Mouse (Mus musculus): Measurements from ENCODE around the gene Rab3il1. TPM values are rescaled to one million over a fixed set of nuclear protein-coding genes. Genes with fewer than 3 reads are reported as not detected.

The Rab3il1 gene
- total RNA-seq (2017), result 8.1 and 8.8 TPM in 2 replicates

DNA sequence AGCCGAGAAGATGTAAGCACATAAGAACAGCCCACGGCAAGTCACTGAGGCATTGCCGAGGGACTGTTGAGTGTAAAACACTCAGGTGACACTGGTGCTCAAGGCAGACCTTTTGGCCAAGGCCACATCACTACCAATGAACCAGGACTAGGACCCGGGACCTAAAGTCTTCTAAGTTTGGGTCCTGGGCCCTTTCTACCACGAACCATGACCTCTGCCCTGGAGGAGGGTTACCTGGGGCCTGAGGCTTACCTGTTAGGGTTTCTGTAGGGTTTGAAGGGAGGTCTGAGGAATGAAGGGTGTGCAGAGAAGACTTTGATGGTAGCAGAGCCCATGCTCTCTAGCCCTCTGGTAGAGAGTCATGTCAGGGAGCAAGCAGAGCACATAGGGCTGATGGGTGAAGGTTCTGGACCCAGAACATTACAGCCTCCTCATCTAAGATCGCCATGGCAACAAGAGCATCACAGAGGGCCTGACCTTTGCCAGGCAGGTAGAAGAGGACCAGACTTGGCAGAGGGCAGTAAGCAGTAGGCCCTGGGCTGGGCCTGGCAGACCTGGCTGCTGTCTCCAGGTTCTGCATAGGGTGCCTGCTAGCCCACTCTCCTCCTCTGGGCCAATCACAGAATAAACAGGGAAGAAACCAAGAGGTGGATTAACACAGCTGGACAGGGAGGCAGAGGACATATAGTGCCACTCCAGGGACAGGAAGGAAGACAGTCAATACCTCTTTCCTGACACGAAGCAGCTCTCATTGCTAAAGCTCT is at the start of gene Rab3il1, which contains the start of gene Best1:
TSS of gene Rab3il1 (plus strand) at position 464 of the 764 bp plus-strand sequence.
TSS of gene Best1 (minus strand) at position 428 of the 764 bp plus-strand sequence.
- no peak for ATAC-seq (replicated peaks; ENCODE audit: low read depth, poor library complexity, severe bottlenecking)

DNA sequence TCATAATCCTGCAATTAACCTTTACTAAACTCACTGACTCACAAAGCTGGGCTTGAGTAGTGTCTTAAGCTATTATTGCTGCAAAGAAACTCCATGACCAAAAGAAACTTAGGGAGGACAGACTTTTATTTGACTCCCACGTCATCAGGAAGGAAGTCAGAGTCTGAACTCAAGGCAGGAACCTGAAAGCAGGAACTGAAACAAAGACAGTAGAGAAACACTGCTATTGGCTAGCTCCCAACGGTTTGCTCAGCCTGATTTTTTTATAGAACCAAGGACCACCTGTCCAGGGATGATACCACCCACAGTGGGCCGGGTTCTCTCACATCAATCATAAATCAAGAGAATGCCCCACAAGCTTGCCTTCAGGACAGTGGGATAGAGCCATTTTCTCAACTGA is 49.1 kb upstream of the Rab3il1 start:
- ATAC-seq (replicated peaks; ENCODE audit: low read depth, poor library complexity, severe bottlenecking), result peak; percentile 33

DNA sequence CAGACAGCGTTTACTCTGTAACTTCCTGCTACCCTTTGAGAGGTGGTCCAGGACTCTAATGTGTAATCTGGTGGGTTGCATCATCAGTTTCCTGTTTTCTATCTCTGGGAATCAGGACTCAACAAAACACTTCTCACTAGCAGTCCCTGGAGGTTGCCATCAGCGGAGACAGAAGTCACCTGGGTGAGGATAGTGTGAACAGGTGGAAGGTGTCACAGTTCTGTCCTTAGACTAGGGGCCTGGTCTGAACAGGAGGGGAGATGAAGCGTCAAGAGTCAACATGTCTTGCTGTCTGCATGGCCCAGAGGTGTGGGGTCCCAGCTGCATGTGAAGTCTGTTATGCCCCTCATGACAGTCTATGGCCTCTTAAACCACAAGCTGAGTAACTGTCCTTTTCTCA is 48.6 kb upstream of the Rab3il1 start:
- ATAC-seq (replicated peaks; ENCODE audit: low read depth, poor library complexity, severe bottlenecking), result no peak

DNA sequence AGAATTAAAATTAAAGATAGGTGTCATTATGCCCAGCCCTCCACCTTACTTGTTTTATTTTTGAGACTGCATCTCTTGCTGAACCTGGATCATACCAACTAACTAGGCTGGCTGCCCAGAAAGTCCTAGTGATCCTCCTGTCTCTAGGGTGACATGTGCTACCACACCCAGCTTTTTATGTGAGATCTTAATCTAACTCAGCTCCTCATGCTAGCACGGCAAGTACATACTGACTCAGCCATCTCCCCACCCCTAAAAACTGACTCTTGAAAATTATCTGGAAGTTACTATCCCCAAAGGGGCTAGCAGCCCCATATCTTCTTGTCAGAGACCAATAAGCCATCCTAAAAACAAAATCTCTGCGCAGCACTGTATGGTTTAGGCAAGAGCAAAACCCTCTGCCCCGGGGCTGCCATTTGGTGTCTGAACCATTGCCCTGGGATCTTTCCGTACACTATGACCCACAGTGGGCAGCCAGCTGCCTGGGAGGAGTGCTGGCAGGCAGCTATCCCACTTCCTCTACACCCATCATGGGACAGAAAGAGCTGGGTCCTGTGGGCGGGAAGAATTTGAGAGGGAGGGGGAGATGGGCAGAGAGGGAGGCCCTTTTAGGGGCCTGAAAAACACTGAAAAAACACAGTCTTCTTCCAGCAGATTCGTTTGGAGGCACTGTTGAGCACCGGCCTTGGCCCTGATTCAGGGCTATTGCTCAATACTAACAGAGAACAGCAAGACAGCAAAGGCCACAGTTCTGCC is 47.2 kb upstream of the Rab3il1 start:
- peak; percentile 73 for ATAC-seq (replicated peaks; ENCODE audit: low read depth, poor library complexity, severe bottlenecking)

DNA sequence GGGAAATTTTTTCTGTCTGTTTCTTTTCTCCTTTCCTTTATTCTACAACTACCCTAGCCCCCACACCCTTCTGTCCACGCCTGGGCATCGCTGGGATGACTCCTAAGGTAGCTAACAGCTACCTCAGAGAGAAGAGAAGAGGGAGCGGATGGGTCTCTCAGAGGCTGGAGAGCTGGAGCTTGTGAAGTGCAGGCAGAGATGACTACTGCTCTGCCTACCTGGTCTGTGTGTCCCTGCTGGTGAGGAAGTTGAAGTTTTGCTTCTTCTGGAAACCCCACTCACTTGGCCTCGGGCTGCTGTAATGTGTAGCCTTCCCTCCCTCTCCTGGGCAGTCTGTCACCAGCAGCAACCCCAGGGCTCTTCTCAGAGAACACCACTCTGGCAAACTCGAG is 46.7 kb upstream of the Rab3il1 start:
- peak; percentile 34 for ATAC-seq (replicated peaks; ENCODE audit: low read depth, poor library complexity, severe bottlenecking)

DNA sequence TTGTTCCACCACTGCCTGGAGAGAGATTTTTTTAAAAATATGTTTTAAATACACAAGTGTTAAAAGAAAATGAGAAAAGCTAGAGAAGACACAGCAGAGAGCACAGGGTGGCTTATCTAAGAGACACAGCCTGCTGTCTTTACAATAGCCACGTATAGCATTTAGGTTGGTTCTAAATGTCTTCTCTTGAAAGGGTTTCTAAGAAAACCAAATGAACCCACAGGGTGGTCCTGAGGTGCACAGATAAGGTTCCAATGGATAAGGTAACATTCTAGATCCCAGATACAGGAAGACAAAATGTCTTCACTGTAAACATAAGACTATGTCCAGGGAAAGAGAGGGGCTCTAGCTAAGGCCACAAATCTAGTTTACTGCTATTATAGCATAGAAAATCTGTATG is 46.0 kb upstream of the Rab3il1 start:
- ATAC-seq (replicated peaks; ENCODE audit: low read depth, poor library complexity, severe bottlenecking), result no peak

DNA sequence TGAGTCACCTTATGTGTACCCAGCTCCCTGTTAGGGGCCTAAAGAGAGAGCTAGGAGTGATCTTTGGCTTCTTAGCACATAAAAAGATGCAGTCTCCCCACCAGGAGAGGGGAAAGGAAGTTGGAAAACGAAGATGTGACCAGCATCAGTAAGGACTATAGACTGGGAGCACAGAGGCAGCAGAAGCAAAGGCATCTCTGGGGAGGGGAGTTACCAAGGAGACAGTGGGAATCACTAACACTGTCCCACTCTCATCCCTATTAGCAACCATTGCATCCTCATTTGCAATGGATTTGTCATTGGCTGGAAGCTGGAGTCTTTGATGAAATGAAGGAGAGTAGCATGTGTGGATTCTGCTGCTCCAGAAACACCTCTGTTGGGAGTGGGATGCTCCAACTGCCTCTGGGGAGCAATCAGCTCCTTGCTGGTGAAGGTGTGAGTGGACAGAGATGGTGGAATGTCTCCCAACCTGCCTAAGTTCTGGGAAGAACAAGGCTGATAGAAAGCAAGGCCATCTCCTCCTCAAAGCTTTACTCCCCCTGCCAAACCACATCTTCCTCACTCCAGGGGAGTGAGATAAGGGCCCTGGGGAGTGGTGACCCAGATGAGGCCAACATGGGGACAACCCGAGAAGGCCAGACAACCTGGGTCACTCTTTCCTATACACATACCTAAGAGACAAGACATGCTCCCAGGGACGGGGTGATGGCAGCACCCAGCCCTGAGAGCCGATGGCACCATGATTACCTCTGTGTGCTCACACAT is 44.7 kb upstream of the Rab3il1 start:
- ATAC-seq (replicated peaks; ENCODE audit: low read depth, poor library complexity, severe bottlenecking), result no peak

DNA sequence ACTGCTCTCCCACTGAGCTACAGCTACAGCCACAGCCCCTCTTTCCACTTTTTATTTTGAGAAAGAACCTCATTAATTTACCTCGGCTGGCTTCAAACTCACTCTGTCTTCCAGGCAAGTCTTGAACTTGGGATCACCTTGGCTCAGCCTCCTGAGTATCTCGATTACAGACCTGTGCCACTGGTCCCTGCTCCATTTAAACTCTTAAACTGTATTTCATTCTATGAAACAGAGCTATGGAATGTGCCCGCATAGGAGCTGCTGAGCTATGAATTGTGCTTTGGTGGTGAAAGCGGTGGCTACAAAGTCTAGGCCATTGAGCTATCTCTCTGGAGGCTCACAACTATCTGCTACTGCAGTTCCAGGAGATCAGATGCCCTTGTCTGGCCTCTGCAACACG is 43.5 kb upstream of the Rab3il1 start:
- ATAC-seq (replicated peaks; ENCODE audit: low read depth, poor library complexity, severe bottlenecking), result no peak

DNA sequence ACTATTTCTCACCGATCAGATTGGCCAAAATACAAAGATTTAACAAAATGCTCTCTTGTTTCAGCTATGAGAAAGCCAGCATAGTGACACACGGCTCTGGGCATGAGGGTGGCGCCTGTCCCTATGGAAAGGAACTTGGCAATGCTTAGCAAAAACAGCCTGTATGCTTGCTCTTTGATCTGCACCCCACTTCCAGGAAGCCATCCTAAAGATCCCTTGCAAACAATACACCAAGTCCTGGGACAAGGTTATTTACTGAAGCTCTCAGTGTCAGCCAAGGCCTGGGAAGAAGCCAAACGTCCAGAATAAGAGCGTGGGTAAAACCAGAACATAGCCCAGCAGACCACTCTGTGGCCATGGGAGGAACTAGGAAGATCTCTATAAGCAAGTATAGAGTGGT is 40.7 kb upstream of the Rab3il1 start:
- no peak for ATAC-seq (replicated peaks; ENCODE audit: low read depth, poor library complexity, severe bottlenecking)

DNA sequence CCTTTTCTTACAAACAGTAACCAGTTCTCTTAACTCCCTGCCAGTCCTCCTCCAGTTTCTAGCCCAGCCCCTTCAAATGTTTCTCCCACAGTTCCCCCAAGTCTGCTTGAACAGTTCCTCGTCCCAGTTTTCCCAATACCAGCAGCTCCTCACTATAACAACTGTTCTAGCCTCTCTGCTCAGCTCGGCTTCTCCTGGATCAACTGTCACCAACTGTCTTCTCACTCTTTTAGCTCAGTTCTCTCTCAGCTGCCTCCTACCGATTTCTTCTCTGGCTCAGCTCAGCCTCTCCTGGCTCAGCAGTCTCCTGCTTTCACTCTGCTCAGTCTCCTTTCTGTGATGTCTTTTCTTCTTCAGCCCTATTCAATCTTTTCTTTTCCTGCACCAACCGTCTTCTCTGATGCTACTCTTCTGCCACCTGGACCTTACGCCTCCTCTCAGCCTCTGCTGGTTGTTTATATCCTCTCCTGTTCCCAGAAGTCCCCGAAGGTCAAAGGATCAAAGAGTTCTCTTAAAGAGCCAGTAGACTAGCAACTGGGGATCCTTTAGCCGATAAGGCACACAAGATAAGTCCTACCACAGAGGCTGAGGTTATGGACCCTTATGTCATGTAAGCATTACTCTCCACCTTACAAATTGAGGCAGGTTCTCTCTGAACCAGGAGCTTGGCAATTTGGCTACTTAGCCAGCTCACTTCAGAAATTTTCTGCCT is 37.1 kb upstream of the Rab3il1 start:
- ATAC-seq (replicated peaks; ENCODE audit: low read depth, poor library complexity, severe bottlenecking), result no peak

DNA sequence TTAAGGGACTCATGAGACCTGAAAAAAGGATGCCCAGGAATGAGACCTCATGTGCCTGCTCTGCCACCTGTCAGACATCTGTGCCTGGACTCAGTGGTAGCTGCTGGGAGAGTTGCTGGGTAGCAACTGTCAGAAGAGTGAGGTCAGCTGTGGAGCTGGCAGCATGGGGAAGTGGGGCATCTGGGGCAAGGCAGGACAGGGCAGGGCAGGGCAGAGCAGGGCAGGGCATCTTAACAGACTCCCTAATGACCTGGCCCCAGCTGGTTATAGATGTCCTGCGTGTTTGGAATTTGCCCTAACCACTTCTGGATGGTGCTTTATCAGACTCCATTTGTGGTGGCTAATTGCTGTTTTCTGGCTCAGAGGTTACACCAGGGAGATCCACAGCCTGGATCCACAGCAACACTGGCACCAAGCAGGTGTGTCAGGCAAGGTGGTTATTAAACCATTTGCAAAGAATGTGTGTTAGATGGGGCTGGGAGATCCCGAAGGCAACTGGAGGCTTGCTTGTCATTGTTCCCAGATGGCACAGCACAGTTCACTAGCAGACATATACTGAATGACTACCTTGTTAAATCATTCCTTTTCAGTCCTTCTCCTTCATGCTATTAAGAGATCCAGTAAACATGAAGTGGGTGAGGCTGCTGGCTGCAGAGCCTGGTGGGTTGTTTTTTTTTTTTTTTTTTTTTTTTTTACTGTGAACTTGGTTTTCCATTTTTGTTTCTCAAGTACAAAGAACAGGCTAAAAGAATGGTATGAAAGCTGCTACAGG is 35.2 kb upstream of the Rab3il1 start:
- ATAC-seq (replicated peaks; ENCODE audit: low read depth, poor library complexity, severe bottlenecking), result peak; percentile 45; the same call in 1 of the 2 replicates

DNA sequence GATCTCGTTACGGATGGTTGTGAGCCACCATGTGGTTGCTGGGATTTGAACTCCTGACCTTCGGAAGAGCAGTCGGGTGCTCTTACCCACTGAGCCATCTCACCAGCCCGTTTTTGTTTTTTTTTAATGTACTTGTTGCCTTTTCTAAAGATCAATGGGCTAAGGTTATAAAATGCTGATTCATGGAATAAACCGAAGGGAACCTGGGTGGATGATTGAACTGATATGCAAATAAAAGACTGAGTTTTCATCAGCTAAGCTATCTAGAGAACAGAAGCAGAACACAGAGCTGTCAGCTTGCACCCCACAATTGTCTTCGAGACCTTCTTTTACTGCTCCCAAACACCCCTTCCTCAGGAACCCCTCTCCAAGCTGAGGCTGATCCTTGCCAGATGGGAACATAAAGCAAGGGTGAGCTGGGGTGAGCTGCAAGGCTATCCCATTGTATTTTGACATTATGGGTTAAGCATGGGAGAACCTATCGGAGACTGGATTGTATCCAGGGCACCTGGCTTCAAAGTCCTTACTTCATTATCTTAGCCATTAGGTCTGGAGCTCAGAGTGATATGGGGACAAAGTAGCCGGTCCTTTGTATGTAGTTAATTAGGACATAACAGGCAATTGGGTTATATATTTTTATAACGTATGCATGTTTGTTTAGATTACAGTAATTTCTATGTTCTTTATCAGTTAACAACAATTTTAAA is 33.2 kb upstream of the Rab3il1 start:
- no peak for ATAC-seq (replicated peaks; ENCODE audit: low read depth, poor library complexity, severe bottlenecking)

DNA sequence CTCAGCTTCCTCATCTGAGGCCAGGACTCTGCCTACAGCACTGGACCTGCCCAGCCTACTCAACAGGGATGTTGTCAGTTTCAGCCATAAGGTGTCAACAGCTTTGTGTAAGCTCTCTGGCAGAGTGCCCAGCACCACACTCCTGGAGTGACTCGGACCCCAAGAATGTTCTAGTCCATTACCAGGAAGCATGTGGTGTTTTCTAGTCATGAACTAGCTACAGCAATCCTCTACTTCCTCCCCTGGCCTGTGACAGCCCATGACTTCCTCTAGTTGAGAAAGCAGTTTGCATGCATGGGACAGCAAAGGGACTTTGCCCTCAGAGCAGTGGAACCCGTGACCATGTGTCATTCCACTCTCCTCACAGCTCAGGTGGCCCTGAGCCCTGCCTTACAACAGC is 26.6 kb upstream of the Rab3il1 start:
- ATAC-seq (replicated peaks; ENCODE audit: low read depth, poor library complexity, severe bottlenecking), result peak; percentile 83

DNA sequence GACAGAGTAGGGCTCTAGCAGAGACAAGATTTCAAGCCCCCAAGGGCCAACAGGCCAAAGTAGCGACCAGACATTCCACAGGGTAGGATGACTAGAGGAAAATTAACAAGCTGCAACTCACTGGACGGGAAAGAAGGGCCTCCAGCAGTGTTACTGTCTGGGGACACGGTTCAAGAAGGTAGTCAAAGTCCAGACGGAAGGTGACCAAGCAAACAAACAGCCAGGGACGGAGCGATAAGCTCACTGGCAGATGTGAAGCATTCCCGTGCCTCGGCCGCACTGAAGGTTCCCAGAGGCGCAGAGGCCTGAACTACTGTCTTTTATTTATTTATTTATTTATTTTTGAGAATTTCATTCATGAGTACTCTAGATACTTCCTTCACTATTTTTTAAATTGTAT is 24.4 kb upstream of the Rab3il1 start:
- no peak for ATAC-seq (replicated peaks; ENCODE audit: low read depth, poor library complexity, severe bottlenecking)

DNA sequence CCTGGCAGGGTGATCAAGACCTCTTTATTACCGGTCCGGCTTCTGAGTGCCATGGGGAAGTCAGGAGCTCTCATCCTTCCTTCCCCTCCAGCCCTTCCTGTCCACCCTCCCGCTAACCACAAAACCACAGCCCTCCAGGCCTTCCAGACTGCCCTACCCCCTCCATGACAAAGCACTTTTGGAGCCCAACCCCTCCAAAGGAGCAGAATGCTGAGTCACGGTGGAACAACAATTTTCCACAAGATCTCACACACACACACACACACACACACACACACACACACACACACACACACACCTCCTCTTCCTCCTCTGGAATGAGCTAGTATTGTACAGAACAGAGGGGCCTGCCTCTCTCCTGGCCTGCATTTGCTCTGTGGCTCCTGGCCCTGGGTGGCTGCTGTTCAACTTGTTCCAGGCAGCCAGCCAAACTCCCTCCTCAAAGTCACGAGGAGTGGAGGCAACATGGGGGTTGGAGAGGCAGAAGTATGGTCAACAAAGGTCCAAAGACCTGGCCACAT is 23.0 kb upstream of the Rab3il1 start:
- ATAC-seq (replicated peaks; ENCODE audit: low read depth, poor library complexity, severe bottlenecking), result peak; percentile 21

DNA sequence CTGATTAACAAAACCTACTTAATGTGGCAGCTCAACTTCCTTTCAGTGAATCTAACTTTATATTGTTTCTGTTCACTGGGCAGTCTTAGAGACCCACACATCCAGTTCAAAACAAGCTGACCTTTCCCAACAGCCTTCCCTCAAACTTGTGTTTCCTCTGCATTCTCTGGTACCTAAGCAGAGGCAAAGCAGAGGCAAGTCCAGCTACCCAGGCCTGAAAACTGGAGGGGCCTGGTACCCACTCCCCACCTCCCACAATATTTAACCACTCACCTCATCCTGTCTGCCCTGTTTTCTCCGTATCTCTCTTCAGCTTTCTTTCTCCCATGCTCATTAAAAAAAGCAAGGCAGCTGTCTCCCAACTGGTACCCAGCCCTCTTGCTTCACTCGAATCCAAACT is 22.3 kb upstream of the Rab3il1 start:
- no peak for ATAC-seq (replicated peaks; ENCODE audit: low read depth, poor library complexity, severe bottlenecking)

DNA sequence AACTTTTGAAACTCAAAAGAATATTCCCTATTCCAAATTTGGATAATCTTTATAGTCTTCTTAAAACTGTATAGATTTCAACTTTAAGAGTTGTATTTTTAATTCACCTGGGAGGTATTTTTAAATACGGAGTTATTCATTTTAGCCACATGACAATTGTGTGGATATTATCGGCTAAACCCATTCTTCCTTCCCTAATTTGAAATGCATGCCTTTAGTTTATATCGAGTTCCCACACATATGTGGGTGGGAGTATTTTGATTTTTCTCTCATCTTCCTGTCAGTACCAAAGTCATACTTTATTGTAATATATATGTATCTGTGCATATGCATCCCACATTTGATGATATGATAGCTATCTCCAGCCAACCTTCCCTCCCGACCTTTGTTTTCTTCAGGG is 21.2 kb upstream of the Rab3il1 start, which contains the start of gene Fth1:
TSS of gene Fth1 (plus strand) at position 341 of the 400 bp plus-strand sequence.
- no peak for ATAC-seq (replicated peaks; ENCODE audit: low read depth, poor library complexity, severe bottlenecking)

DNA sequence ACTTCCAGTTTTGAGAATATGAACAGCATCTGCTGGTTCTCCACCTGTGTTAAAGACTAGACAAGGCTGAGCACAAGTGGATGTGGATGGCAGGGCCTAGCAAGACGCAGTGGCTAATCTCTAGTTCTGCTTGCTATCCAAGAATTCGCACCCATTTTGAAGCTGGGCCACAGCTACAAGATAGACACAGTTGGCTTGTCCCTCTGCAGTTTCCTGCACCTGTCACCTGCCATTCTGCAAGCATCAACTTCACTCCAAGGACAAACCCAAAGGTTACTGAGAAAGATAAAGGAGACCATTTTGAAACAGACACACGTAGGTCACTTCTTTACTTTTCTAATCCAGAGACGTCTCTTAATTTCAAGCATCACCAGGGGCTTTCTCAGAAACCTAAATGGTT is 19.8 kb upstream of the Rab3il1 start:
- no peak for ATAC-seq (replicated peaks; ENCODE audit: low read depth, poor library complexity, severe bottlenecking)
